Mouse (Mus musculus): ENCODE data around the gene Slamf7. TPM values are rescaled to one million over a fixed set of nuclear protein-coding genes. Genes with fewer than 3 reads are reported as not detected.
A peak's percentile ranks its signal among the peaks of the same experiment; 100 is the strongest.

The Slamf7 gene
- total RNA-seq, 2 experiments from 2014 or later: not detected

DNA sequence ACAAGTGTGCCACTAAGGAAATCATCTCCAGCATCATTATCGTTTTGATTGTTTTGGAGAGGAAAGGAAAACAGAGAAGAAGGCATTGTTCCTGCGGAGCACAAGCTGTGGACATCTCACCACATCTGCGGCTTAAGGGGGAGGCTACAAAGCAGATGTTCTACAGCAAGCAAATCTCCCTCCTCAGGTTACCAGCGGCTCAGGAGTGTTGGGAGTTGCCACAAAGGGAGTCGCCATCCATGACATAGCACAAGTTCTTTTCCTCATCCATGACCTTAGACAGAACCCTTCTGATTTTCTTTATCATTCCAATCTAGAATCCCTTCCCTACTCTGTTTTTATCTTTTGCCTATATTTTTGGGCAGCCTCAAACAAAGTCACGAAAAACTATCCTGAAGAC, 17.1 kb downstream of the Slamf7 start:
- DNase-seq: no peak

DNA sequence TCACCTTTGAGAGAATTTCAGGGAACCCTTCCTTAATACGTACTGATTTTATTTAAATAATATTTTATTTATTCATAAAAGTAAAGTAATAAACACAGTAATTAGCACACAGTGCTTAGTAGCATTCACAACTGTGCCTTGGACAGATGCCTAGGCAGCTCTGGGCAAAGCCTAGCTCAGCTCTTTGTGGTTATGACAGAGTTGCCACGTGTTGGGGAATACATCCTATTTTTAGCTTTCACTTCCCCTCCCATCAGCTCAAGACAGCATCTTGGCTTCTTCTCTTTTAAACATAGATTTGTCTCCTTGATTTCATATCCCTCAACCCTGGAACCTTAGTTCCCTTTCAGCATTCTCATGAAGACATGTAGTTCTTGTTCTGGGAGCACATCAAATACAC, 21.4 kb downstream of the Slamf7 start:
- peak; percentile 25 for DNase-seq

DNA sequence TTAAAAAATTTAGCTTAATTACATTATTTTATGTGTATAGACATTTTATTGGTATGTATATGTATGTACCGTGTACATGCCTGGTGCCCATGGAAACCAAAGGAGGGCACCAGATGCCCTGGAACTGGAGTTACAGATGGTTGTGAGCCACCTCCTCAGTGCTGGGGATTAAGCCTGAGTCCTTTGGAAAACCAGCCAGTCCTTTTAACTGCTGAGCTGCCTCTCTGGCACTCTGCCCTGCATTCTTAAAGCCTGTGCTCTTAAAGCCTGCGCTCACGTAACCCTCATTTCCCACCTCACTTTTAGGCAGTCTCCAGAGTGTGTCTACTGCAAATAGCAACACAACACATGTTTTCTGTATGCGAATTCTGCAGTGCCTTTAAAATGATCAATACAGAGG, 21.9 kb downstream of the Slamf7 start:
- peak; percentile 29 for DNase-seq

- DNase-seq: no peak
Observed at GRCm38 (mm10) chr1:171630041-171630440, 22.8 kb downstream of the Slamf7 start.

GRCm38 (mm10) chr1:171629168-171629567, 23.7 kb downstream of the Slamf7 start:
- DNase-seq: no peak

GRCm38 (mm10) chr1:171627801-171628200, 25.0 kb downstream of the Slamf7 start:
- no peak for DNase-seq

GRCm38 (mm10) chr1:171620091-171620490, 32.7 kb downstream of the Slamf7 start:
- no peak for DNase-seq

GRCm38 (mm10) chr1:171619645-171620044, 33.2 kb downstream of the Slamf7 start:
- no peak for DNase-seq

- DNase-seq: no peak
Observed at GRCm38 (mm10) chr1:171619001-171619400, 33.8 kb downstream of the Slamf7 start.

DNA sequence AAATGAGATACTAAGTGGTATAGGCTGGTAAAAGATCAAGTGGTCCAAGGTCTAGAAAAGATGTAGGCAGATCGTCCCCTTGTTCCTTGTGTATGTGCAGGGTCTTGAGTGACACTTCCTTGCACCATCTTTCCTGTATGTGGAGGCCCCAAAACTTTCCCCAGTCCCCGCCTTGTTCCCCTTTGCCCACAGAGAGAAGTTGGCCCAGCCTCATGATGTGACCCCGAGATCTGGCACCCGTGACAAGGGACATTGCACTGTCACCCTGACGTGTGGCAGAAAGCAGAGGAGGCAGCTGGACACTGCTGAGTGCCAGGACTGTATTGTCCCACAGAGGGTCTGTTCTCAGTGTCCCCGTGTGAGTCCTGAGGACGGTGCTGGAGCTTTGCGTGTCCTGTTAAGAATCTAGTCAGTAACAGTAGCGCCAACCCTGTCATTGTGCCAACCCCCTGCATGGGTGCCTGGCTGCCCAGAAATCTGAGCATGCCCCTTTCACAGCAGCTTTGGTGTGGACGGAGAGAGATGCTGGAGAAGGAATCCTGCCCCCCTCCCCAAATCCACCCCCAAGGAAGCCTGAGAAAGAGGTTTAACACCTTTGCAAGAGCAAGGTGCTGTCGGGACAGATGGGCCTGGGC, 35.8 kb downstream of the Slamf7 start:
- DNase-seq: no peak

GRCm38 (mm10) chr1:171613962-171614361, 38.9 kb downstream of the Slamf7 start:
- no peak for DNase-seq

- DNase-seq: no peak
Observed at GRCm38 (mm10) chr1:171610781-171611180, 42.1 kb downstream of the Slamf7 start.

- no peak for DNase-seq
Observed at GRCm38 (mm10) chr1:171610026-171610425, 42.8 kb downstream of the Slamf7 start.

GRCm38 (mm10) chr1:171607176-171607575, 45.7 kb downstream of the Slamf7 start, which contains the start of gene Ly9:
Gene Ly9, minus strand, starts transcription at chr1:171607410.
- no peak for DNase-seq

- no peak for DNase-seq
Observed at GRCm38 (mm10) chr1:171606656-171607055, 46.2 kb downstream of the Slamf7 start.

DNA sequence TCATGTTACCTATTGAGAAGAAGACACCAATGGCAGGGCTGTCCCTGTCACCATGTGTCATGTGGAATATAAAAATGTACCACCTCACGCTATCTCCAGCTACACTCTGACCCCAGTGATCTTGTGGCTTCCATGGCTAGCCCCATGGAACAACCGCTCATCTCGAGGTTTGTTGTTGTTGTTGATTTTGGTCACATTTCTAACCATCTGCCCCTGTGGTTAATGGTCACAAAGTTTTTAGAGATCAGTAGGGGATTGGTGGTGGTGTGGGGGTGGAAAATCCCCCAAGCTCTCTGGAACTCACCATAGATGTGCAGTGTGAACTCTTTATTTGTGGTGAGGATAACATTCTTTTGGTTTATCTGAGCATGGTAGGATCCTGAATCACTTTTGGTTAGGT, 48.1 kb downstream of the Slamf7 start:
- DNase-seq: no peak

DNA sequence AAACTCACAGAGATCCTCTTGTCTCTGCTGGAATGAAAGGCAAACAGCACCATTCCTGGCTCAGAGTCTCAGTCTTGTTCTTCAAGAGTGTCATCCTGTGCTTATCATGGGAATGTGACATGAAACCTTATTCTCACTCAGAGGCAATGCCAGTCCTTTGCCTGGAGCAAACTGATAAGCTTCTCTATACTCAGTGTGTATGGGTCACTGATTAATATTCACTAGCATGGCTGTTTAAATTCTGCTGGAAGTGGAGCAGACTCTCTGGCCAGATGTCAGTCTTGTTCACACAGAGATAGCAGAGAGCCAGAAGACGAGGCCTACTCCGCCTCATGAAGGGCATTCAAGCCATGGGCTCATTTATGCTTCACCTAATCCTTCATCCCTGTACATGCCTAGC, 68.3 kb downstream of the Slamf7 start:
- DNase-seq: no peak

Small RNAs within 50 kb of the gene (microRNA-seq; reads per million reads assigned to microRNA genes)
- gene Mir7683: 0 reads per million in 2 experiments

Other genes starting within 250 kb of the Slamf7 start
- 10 to 100 TPM; 53.4 to 54.3 TPM for gene Usf1, start 241.7 kb downstream of the Slamf7 start, total RNA-seq (2021)
- gene Tstd1, start 234.2 kb downstream of the Slamf7 start, total RNA-seq (2021): 1 to 10 TPM; 1.1 to 1.7 TPM
- gene F11r, start 215.5 kb downstream of the Slamf7 start, total RNA-seq (2021): 10 to 100 TPM; 57.1 to 58.1 TPM
- gene Alyref2, start 149.6 kb downstream of the Slamf7 start, total RNA-seq (2021): 1 to 10 TPM; 4.3 to 4.9 TPM
- not detected for gene Itln1, start 117.7 kb downstream of the Slamf7 start, total RNA-seq (2021)
- under 1 TPM; 0.07 to 0.16 TPM for gene Cd244a, start 93.8 kb downstream of the Slamf7 start, total RNA-seq (2021)
- under 1 TPM; 0.25 to 0.33 TPM for gene Ly9, start 45.6 kb downstream of the Slamf7 start, total RNA-seq (2021)
- gene Cd48, start 29.0 kb upstream of the Slamf7 start, total RNA-seq (2021): 1 to 10 TPM in 1 of 2 experiments, under 1 TPM in 1; 0.65 to 1.0 TPM
- gene Slamf1, start 114.1 kb upstream of the Slamf7 start, total RNA-seq (2021): under 1 TPM; 0.07 to 0.10 TPM
- gene Cd84, start 186.7 kb upstream of the Slamf7 start, total RNA-seq (2021): 1 to 10 TPM; 1.6 to 2.3 TPM
- under 1 TPM in 1 of 2 experiments, not detected in 1; 0.16 TPM for gene Gm10521, start 242.6 kb upstream of the Slamf7 start, total RNA-seq (2021)

Data from heart, postnatal 4 days (tissue).